Comparison of ENCODE assay signal across 32 mouse cellular contexts in genomic region chr4:106713622-106714021, GRCm38 (mm10). TPM values are rescaled to one million over a fixed set of nuclear protein-coding genes. Genes with fewer than 3 reads are reported as not detected.
DNase-seq lines count a peak whose midpoint lies in the region; ATAC-seq and TF ChIP-seq lines count a peak whose summit lies in the region.
"Had no signal": no experiment of that assay in that cellular context is flagged by ENCODE, and none has a peak within 500 bp of the region (broad histone marks: within the 10 kb centered on the region; RNA-seq: fewer than 3 reads in every experiment).

No protein-coding gene starts in this region.

- H3K4me2 ChIP-seq in hindbrain, embryonic 11.5 days (replicated peaks; ENCODE audit: low read depth, low read length), result no peak overlapping the region
- no peak overlapping the region for H3K4me2 ChIP-seq in hindbrain, postnatal 0 days (ENCODE audit: low read depth, low read length)
- H3K4me2 ChIP-seq: forebrain, embryonic 13.5 days; heart, embryonic 11.5 days; hindbrain, embryonic 14.5 days; intestine, embryonic 15.5 days had no signal

- no peaks in the 10 kb centered on the region for H3K36me3 ChIP-seq in hindbrain, embryonic 11.5 days (ENCODE audit: control insufficient read depth, insufficient read depth, low read length)
- no peaks in the 10 kb centered on the region for H3K36me3 ChIP-seq in hindbrain, postnatal 0 days (ENCODE audit: insufficient read depth, low read length)
- no peaks in the 10 kb centered on the region for H3K36me3 ChIP-seq in ES-Bruce4 (ENCODE audit: control insufficient read depth, insufficient read depth, low read length, poor library complexity, severe bottlenecking)
- H3K36me3 ChIP-seq: forebrain, embryonic 10.5 days; G1E; intestine, embryonic 15.5 days had no signal

- no peaks in the 10 kb centered on the region for H3K4me1 ChIP-seq in hindbrain, embryonic 11.5 days (replicated peaks; ENCODE audit: control insufficient read depth, insufficient read depth, low read length)
- H3K4me1 ChIP-seq in hindbrain, postnatal 0 days (ENCODE audit: insufficient read depth, low read length), result no peaks in the 10 kb centered on the region
- H3K4me1 ChIP-seq in ES-Bruce4 (ENCODE audit: control insufficient read depth, insufficient read depth, low read length), result no peaks in the 10 kb centered on the region
- H3K4me1 ChIP-seq: forebrain, embryonic 13.5 days; intestine, embryonic 15.5 days had no signal

- TF ChIP-seq CTCF in hindbrain, postnatal 0 days (IDR thresholded peaks at IDR 0.05; ENCODE audit: low read depth), result no peak
- no peak for TF ChIP-seq CTCF in ES-Bruce4 (IDR thresholded peaks at IDR 0.05; ENCODE audit: low read depth, low read length)

- 92% methylated on average over 6 of the region's 6 CpGs for WGBS in hindbrain, embryonic 11.5 days
- WGBS in hindbrain, postnatal 0 days, result 92% methylated on average over 6 of the region's 6 CpGs

- H3K4me3 ChIP-seq in hindbrain, embryonic 11.5 days (ENCODE audit: low read depth, low read length), result no peak overlapping the region
- H3K4me3 ChIP-seq in hindbrain, postnatal 0 days (ENCODE audit: low read length), result no peak overlapping the region
- no peak overlapping the region for H3K4me3 ChIP-seq in ES-Bruce4 (ENCODE audit: low read depth, low read length)
- H3K4me3 ChIP-seq: forebrain, embryonic 10.5 days; forebrain, embryonic 13.5 days; gastrocnemius, adult 2 months; intestine, embryonic 15.5 days had no signal

- no peak for DNase-seq in hindbrain, embryonic 11.5 days (ENCODE audit: low spot score)
- DNase-seq in hindbrain, postnatal 0 days (ENCODE audit: low spot score), result no peak
- peak; percentile 18 for DNase-seq in NIH3T3 (ENCODE audit: low read depth)
- DNase-seq in kidney, adult 11 months, result no peak
- DNase-seq in heart, postnatal 25 days (ENCODE audit: low spot score), result no peak
- DNase-seq: adrenal gland, adult 2 months; adrenal gland, postnatal 14 days; cerebellum, adult 11-12 months; cerebellum, adult 8-10 months; cerebellum, postnatal 10 days; cerebellum, postnatal 36 days; gastrocnemius, adult 2 months; gastrocnemius, postnatal 14 days; heart, adult 11 months; heart, postnatal 36 days; kidney, adult 18-20 months had no signal

- intact Hi-C loops in heart, postnatal 25 days (cut with DNase I), result no loop called here

- H3K9ac ChIP-seq in hindbrain, embryonic 11.5 days (ENCODE audit: low read depth, low read length), result no peak overlapping the region
- no peak overlapping the region for H3K9ac ChIP-seq in hindbrain, postnatal 0 days (replicated peaks; ENCODE audit: low read length)
- no peak overlapping the region for H3K9ac ChIP-seq in ES-Bruce4 (ENCODE audit: low read depth, poor library complexity, severe bottlenecking)
- H3K9ac ChIP-seq: forebrain, embryonic 13.5 days; hindbrain, embryonic 14.5 days; intestine, embryonic 15.5 days had no signal

- H3K9me3 ChIP-seq in hindbrain, embryonic 11.5 days (ENCODE audit: control insufficient read depth, low read length), result no peaks in the 10 kb centered on the region
- H3K9me3 ChIP-seq in hindbrain, postnatal 0 days (ENCODE audit: low read length), result no peaks in the 10 kb centered on the region
- no peaks in the 10 kb centered on the region for H3K9me3 ChIP-seq in ES-Bruce4 (replicated peaks; ENCODE audit: control insufficient read depth, insufficient read depth, low read length, poor library complexity, severe bottlenecking)
- H3K9me3 ChIP-seq: forebrain, embryonic 10.5 days; forebrain, embryonic 13.5 days; G1E; intestine, embryonic 15.5 days had no signal

- no peak for TF ChIP-seq POLR2A in ES-Bruce4 (IDR thresholded peaks at IDR 0.05; ENCODE audit: insufficient read depth, low read length)

- H3K27me3 ChIP-seq in hindbrain, embryonic 11.5 days (ENCODE audit: control insufficient read depth, insufficient read depth, low read length), result no peaks in the 10 kb centered on the region
- no peaks in the 10 kb centered on the region for H3K27me3 ChIP-seq in hindbrain, postnatal 0 days (ENCODE audit: insufficient read depth, low read length)
- no peaks in the 10 kb centered on the region for H3K27me3 ChIP-seq in ES-Bruce4 (ENCODE audit: control insufficient read depth, insufficient read depth, low read length, poor library complexity, severe bottlenecking)
- H3K27me3 ChIP-seq: intestine, embryonic 15.5 days had no signal

- TF ChIP-seq EP300 in ES-Bruce4 (IDR thresholded peaks at IDR 0.05; ENCODE audit: insufficient read depth, low read depth, low read length), result 0 out of 2 replicates have a peak, but pooled peaks have one; percentile 21

- H3K27ac ChIP-seq in hindbrain, embryonic 11.5 days (ENCODE audit: low read depth, low read length), result no peak overlapping the region
- no peak overlapping the region for H3K27ac ChIP-seq in hindbrain, postnatal 0 days
- no peak overlapping the region for H3K27ac ChIP-seq in ES-Bruce4 (ENCODE audit: insufficient read depth, low read length)
- H3K27ac ChIP-seq: forebrain, embryonic 10.5 days; forebrain, embryonic 13.5 days; gastrocnemius, adult 2 months; hindbrain, embryonic 14.5 days; intestine, embryonic 15.5 days had no signal

- peak; percentile 33; the same call in 1 of the 2 replicates for ATAC-seq in hindbrain, embryonic 11.5 days (ENCODE audit: low FRiP score)
- ATAC-seq in hindbrain, postnatal 0 days, result no peak
- ATAC-seq in common myeloid progenitor, adult 5-6 weeks (replicated peaks; ENCODE audit: low read depth, poor library complexity, severe bottlenecking), result 0 out of 2 replicates have a peak, but pooled peaks have one; percentile 18
- ATAC-seq in inflammation-experienced regulatory T-cells, adult 6 months, result no peak
- ATAC-seq: CD4-positive, CD25-positive, alpha-beta regulatory T cell, adult 4 months; forebrain, embryonic 13.5 days; forebrain, embryonic 16.5 days; intestine, embryonic 15.5 days had no signal

RNA-seq across cellular contexts. Expression of gene Mroh7, which starts 17.1 kb away (rescaled TPM):
- polyA plus RNA-seq in hindbrain, embryonic 11.5 days (2014; fragmentation: Nextera tagmentation; extraction: Ambion mirVana), result 0.25 TPM in 1 of 2 replicates, not detected in the other
- total RNA-seq in hindbrain, postnatal 0 days (2014; rRNA removed), result 0.68 and 0.99 TPM in 2 replicates
- polyA plus RNA-seq in hindbrain, postnatal 0 days (2015; fragmentation: Nextera tagmentation; extraction: Ambion mirVana), result 0.59 and 0.98 TPM in 2 replicates
- polyA plus RNA-seq in ES-Bruce4 (2011; ENCODE audit: insufficient read depth, insufficient read length, low read depth, missing spikeins), result 0.24 and 0.51 TPM in 2 replicates
- total RNA-seq in common myeloid progenitor, adult 5-6 weeks (2017), result not detected in 2 replicates
- total RNA-seq in heart, postnatal 25 days (2021), result under 1 TPM; 0.08 to 0.22 TPM
- not detected for polyA plus RNA-seq in inflammation-experienced regulatory T-cells, adult 6 months (2017; shearing (Covaris generic))
- polyA plus RNA-seq: C2C12; CD4-positive, CD25-positive, alpha-beta regulatory T cell, adult 4 months; embryonic facial prominence, embryonic 11.5 days; G1E had no signal

RNA-seq across cellular contexts. Expression of gene Fam151a, which starts 20.1 kb away (rescaled TPM):
- polyA plus RNA-seq in hindbrain, embryonic 11.5 days (2014; fragmentation: Nextera tagmentation; extraction: Ambion mirVana), result not detected in 2 replicates
- not detected in 2 replicates for total RNA-seq in hindbrain, postnatal 0 days (2014; rRNA removed)
- not detected in 2 replicates for polyA plus RNA-seq in hindbrain, postnatal 0 days (2015; fragmentation: Nextera tagmentation; extraction: Ambion mirVana)
- polyA plus RNA-seq in ES-Bruce4 (2011; ENCODE audit: insufficient read depth, insufficient read length, low read depth, missing spikeins), result not detected in 2 replicates
- not detected in 2 replicates for total RNA-seq in common myeloid progenitor, adult 5-6 weeks (2017)
- total RNA-seq in heart, postnatal 25 days (2021), result under 1 TPM; 0.39 to 0.64 TPM
- not detected for polyA plus RNA-seq in inflammation-experienced regulatory T-cells, adult 6 months (2017; shearing (Covaris generic))
- total RNA-seq: adrenal gland, postnatal 14 days; G1E; gastrocnemius, adult 2 months; gastrocnemius, postnatal 14 days; gastrocnemius, postnatal 4 days had no signal
- polyA plus RNA-seq: adrenal gland, adult 2 months; brain, embryonic 14.5 days; C2C12; CD4-positive, CD25-positive, alpha-beta regulatory T cell, adult 4 months; forebrain, embryonic 13.5 days; forebrain, embryonic 16.5 days; G1E; heart, embryonic 11.5 days; heart, postnatal 0 days; hindbrain, embryonic 14.5 days had no signal

RNA-seq across cellular contexts. Expression of gene Ttc4, which starts 34.9 kb away (rescaled TPM):
- 78.5 and 95.4 TPM in 2 replicates for polyA plus RNA-seq in hindbrain, embryonic 11.5 days (2014; fragmentation: Nextera tagmentation; extraction: Ambion mirVana)
- 106 and 118 TPM in 2 replicates for total RNA-seq in hindbrain, postnatal 0 days (2014; rRNA removed)
- 83.0 and 84.0 TPM in 2 replicates for polyA plus RNA-seq in hindbrain, postnatal 0 days (2015; fragmentation: Nextera tagmentation; extraction: Ambion mirVana)
- 60.6 and 71.6 TPM in 2 replicates for polyA plus RNA-seq in ES-Bruce4 (2011; ENCODE audit: insufficient read depth, insufficient read length, low read depth, missing spikeins)
- total RNA-seq in common myeloid progenitor, adult 5-6 weeks (2017), result 33.4 and 43.4 TPM in 2 replicates
- total RNA-seq in heart, postnatal 25 days (2021), result 10 to 100 TPM; 17.0 to 17.3 TPM
- polyA plus RNA-seq in inflammation-experienced regulatory T-cells, adult 6 months (2017; shearing (Covaris generic)), result 10 to 100 TPM; 40.1 to 63.1 (median 60.4) TPM

Comparison
In these comparisons a context has a peak if more than half of its experiments do, and no peak if none do; other contexts are left out.
1. ATAC-seq: peak in hindbrain, embryonic 11.5 days (single experiment) and common myeloid progenitor, adult 5-6 weeks (single experiment); none in hindbrain, postnatal 0 days (single experiment) and inflammation-experienced regulatory T-cells, adult 6 months (single experiment).